Mouse (Mus musculus): ENCODE data around the gene Rfc2. TPM values are rescaled to one million over a fixed set of nuclear protein-coding genes. Genes with fewer than 3 reads are reported as not detected.

Rfc2 gene
- polyA plus RNA-seq, 1 experiment from 2014 or later, result 310 TPM

GRCm38 (mm10) chr5:134614802-134615201 lies 33.6 kb downstream of the Rfc2 start, which contains the start of gene Lat2:
Gene Lat2 (minus strand): TSS chr5:134615025.
- no peaks in the 10 kb centered on the region for H3K4me1 ChIP-seq
- ATAC-seq (ENCODE audit: low FRiP score, low read depth), result no peak
- H3K36me3 ChIP-seq, result peaks cover 45% of the 10 kb centered on the region
- H3K27me3 ChIP-seq, result no peaks in the 10 kb centered on the region
- H3K9ac ChIP-seq, result no peak within 1 kb of the TSS
- H3K9me3 ChIP-seq, result no peaks in the 10 kb centered on the region
- H3K4me2 ChIP-seq (replicated peaks), result no peak within 1 kb of the TSS
- no peak within 1 kb of the TSS for H3K27ac ChIP-seq
- H3K4me3 ChIP-seq, result no peak within 1 kb of the TSS
- 83% methylated on average over 7 of the region's 7 CpGs for WGBS

- no peak; the same call in 1 of the 2 replicates for ATAC-seq (ENCODE audit: low FRiP score, low read depth)
- no peaks in the 10 kb centered on the region for H3K27me3 ChIP-seq
- no peak overlapping the region for H3K4me2 ChIP-seq (replicated peaks)
- 81% methylated on average over 8 of the region's 8 CpGs for WGBS
- H3K9ac ChIP-seq, result no peak overlapping the region
- no peaks in the 10 kb centered on the region for H3K4me1 ChIP-seq
- no peaks in the 10 kb centered on the region for H3K9me3 ChIP-seq
- H3K4me3 ChIP-seq, result no peak overlapping the region
- peaks cover 51% of the 10 kb centered on the region for H3K36me3 ChIP-seq
- no peak overlapping the region for H3K27ac ChIP-seq
These were observed 34.2 kb downstream of the Rfc2 start for GRCm38 (mm10) chr5:134615380-134615779.

DNA sequence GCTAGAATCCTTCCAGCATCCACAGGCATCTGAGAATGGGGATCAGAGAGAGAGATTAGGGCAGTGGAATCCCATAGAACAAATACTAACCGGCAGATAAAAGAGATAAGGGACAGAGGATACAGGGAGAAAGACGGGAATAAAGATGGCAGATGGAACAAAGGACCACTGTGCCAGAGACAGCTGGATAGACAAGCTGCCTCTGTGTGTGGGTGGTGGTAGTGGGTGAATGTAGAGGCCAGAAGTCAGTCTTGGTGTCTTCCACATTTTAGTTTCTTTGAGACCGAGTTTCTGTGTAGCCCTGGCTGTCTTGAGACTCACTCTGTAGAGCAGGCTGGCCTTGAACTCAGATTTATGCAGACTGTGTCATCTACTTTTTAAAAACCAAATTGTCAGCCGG lies 34.6 kb downstream of the Rfc2 start:
- Histone ChIP-seq H3K4me1 (no peaks in the 10 kb centered on the region), H3K9ac (no peak overlapping the region), H3K36me3 (peaks cover 55% of the 10 kb centered on the region), H3K9me3 (no peaks in the 10 kb centered on the region), H3K27ac (no peak overlapping the region), H3K4me3 (no peak overlapping the region), H3K4me2 (replicated peaks) (no peak overlapping the region), H3K27me3 (no peaks in the 10 kb centered on the region)
- WGBS, result 80% methylated on average over 4 of the region's 4 CpGs
- ATAC-seq (ENCODE audit: low FRiP score, low read depth), result no peak

DNA sequence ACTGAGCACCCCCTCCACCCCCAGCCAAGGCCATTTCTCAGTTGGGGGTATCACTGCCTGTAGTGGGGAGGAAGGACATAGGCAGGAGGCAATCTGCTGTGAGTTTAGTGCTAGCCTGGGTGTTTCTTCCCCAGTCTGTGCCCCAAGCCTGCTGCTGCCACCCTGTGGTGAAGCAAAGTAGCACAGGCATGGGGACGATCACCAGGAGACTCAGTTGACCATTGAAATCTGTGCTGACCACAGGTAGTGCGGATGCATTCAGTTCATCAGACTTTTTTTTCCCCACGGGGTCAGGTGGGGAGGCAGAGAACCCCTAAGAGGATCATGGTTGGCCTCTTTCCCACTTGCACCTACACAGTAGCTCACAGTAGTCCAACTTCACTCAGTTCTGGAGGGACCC lies 35.9 kb downstream of the Rfc2 start:
- H3K9ac ChIP-seq, result no peak overlapping the region
- WGBS, result 50% methylated on average over 3 of the region's 3 CpGs
- no peak overlapping the region for H3K4me3 ChIP-seq
- no peaks in the 10 kb centered on the region for H3K4me1 ChIP-seq
- ATAC-seq (ENCODE audit: low FRiP score, low read depth), result no peak
- peaks cover 68% of the 10 kb centered on the region for H3K36me3 ChIP-seq
- H3K9me3 ChIP-seq, result no peaks in the 10 kb centered on the region
- no peaks in the 10 kb centered on the region for H3K27me3 ChIP-seq
- no peak overlapping the region for H3K4me2 ChIP-seq (replicated peaks)
- no peak overlapping the region for H3K27ac ChIP-seq

DNA sequence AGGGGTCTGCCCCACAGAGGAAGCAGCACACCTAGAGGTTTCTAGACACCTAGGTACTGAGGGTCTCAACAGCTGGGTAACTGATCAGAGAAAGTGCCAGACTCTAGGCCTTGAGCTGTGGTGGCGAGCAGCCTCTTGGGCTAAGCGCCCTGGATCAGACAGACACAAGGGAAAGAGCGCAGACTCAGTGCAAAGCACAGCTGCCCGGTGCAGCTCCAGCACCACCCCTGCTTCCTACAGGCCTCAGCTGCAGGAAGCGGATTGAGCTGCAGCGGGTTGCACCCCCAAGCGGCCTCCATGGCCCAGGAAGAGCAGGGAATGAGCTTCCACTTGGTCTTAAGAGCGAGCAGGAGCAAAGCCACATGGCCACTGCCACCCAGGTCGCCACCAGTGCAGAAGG lies 39.3 kb downstream of the Rfc2 start:
- no peaks in the 10 kb centered on the region for H3K4me1 ChIP-seq
- H3K36me3 ChIP-seq, result peaks cover 90% of the 10 kb centered on the region
- no peak for ATAC-seq (ENCODE audit: low FRiP score, low read depth)
- H3K9ac ChIP-seq, result no peak overlapping the region
- 97% methylated on average over 9 of the region's 9 CpGs for WGBS
- H3K4me2 ChIP-seq (replicated peaks), result no peak overlapping the region
- H3K4me3 ChIP-seq, result no peak overlapping the region
- H3K9me3 ChIP-seq, result no peaks in the 10 kb centered on the region
- H3K27ac ChIP-seq, result no peak overlapping the region
- no peaks in the 10 kb centered on the region for H3K27me3 ChIP-seq

- Histone ChIP-seq H3K9ac (no peak overlapping the region), H3K27me3 (no peaks in the 10 kb centered on the region), H3K4me1 (no peaks in the 10 kb centered on the region), H3K4me3 (no peak overlapping the region), H3K9me3 (no peaks in the 10 kb centered on the region), H3K27ac (no peak overlapping the region), H3K36me3 (peaks cover 97% of the 10 kb centered on the region), H3K4me2 (replicated peaks) (no peak overlapping the region)
- no peak for ATAC-seq (ENCODE audit: low FRiP score, low read depth)
- WGBS, result 95% methylated on average over 16 of the region's 16 CpGs
These were observed 40.0 kb downstream of the Rfc2 start for GRCm38 (mm10) chr5:134621099-134621640.

DNA sequence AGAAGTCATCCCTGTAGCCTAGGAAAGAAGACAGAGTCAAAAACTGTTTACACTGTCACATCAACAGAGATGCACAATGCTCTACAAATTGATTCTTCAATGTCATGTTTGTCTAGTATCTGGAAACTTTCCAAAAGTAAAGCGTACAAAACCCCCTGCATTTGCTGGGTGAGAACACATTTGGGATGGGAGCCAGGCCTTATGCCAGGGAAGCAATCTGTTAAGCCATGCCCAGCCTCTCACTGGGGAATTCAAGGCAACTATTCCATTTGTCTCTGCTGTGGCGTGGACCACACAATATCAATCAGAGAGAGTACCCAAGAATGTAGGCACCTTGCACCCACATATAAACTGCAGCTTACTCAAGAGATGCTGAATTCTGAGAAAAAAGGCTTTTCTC lies 40.9 kb downstream of the Rfc2 start:
- Histone ChIP-seq H3K9ac (no peak overlapping the region), H3K9me3 (no peaks in the 10 kb centered on the region), H3K27ac (no peak overlapping the region), H3K4me2 (replicated peaks) (no peak overlapping the region), H3K27me3 (no peaks in the 10 kb centered on the region), H3K4me1 (no peaks in the 10 kb centered on the region), H3K4me3 (no peak overlapping the region), H3K36me3 (peaks cover 100% of the 10 kb centered on the region)
- ATAC-seq (ENCODE audit: low FRiP score, low read depth), result no peak
- 92% methylated on average over 2 of the region's 2 CpGs for WGBS

GRCm38 (mm10) chr5:134629508-134629907 lies 48.3 kb downstream of the Rfc2 start:
- H3K36me3 ChIP-seq, result peaks cover 95% of the 10 kb centered on the region
- no peaks in the 10 kb centered on the region for H3K27me3 ChIP-seq
- no peak overlapping the region for H3K4me2 ChIP-seq (replicated peaks)
- H3K9ac ChIP-seq, result no peak overlapping the region
- H3K4me1 ChIP-seq, result peaks cover 15% of the 10 kb centered on the region; the same call in 1 of the 2 replicates
- no peak for ATAC-seq (ENCODE audit: low FRiP score, low read depth)
- H3K4me3 ChIP-seq, result no peak overlapping the region
- H3K9me3 ChIP-seq, result no peaks in the 10 kb centered on the region
- 78% methylated on average over 4 of the region's 4 CpGs for WGBS
- no peak overlapping the region for H3K27ac ChIP-seq

GRCm38 (mm10) chr5:134630835-134631234 lies 49.7 kb downstream of the Rfc2 start:
- H3K4me2 ChIP-seq (replicated peaks), result no peak overlapping the region
- H3K27me3 ChIP-seq, result no peaks in the 10 kb centered on the region
- no peak overlapping the region for H3K27ac ChIP-seq
- H3K4me1 ChIP-seq, result peaks cover 15% of the 10 kb centered on the region; the same call in 1 of the 2 replicates
- H3K9ac ChIP-seq, result no peak overlapping the region
- no peaks in the 10 kb centered on the region for H3K9me3 ChIP-seq
- H3K4me3 ChIP-seq, result no peak overlapping the region
- peaks cover 93% of the 10 kb centered on the region for H3K36me3 ChIP-seq
- ATAC-seq (ENCODE audit: low FRiP score, low read depth), result no peak

- Histone ChIP-seq H3K4me2 (replicated peaks) (no peak overlapping the region), H3K4me3 (no peak overlapping the region), H3K27me3 (no peaks in the 10 kb centered on the region), H3K4me1 (peaks cover 24% of the 10 kb centered on the region), H3K9me3 (no peaks in the 10 kb centered on the region), H3K36me3 (peaks cover 81% of the 10 kb centered on the region), H3K27ac (no peak overlapping the region), H3K9ac (no peak overlapping the region)
- WGBS, result 72% methylated on average over 2 of the region's 2 CpGs
- ATAC-seq (ENCODE audit: low FRiP score, low read depth), result no peak
These were observed 51.7 kb downstream of the Rfc2 start for GRCm38 (mm10) chr5:134632841-134633240.

DNA sequence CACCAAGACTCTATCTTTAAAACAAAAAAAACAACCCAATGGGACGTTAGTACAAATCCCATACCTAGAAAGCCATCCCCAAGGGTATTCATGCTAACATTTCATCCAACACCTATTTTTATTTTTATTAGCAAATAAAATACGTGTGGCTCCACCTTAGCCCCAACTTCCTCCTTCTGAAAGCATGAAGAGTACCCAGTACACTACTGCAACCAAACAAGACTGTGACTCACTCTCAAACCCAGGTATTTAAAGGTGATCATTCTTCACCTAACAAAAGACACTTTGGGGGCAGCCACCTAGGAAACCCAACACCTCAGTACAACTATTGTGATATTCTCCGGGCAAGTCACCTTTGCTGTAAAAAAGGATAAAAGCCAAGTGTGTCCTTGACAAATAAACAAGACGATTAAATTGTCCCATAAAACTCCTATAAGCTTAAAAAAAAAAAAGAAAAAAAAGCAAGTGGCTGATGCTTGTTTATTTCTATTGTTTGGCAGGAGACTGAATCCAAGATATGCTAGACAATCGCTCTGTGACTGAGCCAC lies 56.7 kb downstream of the Rfc2 start:
- peak overlapping the region; percentile 82 for H3K4me2 ChIP-seq (replicated peaks)
- no peak for ATAC-seq (ENCODE audit: low FRiP score, low read depth)
- peaks cover 36% of the 10 kb centered on the region for H3K36me3 ChIP-seq
- WGBS, result 13% methylated on average over 5 of the region's 5 CpGs
- H3K4me1 ChIP-seq, result peaks cover 16% of the 10 kb centered on the region
- H3K9me3 ChIP-seq, result no peaks in the 10 kb centered on the region
- no peaks in the 10 kb centered on the region for H3K27me3 ChIP-seq
- peak overlapping the region; percentile 94; the same call in 1 of the 2 replicates for H3K27ac ChIP-seq
- peak overlapping the region; percentile 100 for H3K9ac ChIP-seq
- peak overlapping the region; percentile 98 for H3K4me3 ChIP-seq

DNA sequence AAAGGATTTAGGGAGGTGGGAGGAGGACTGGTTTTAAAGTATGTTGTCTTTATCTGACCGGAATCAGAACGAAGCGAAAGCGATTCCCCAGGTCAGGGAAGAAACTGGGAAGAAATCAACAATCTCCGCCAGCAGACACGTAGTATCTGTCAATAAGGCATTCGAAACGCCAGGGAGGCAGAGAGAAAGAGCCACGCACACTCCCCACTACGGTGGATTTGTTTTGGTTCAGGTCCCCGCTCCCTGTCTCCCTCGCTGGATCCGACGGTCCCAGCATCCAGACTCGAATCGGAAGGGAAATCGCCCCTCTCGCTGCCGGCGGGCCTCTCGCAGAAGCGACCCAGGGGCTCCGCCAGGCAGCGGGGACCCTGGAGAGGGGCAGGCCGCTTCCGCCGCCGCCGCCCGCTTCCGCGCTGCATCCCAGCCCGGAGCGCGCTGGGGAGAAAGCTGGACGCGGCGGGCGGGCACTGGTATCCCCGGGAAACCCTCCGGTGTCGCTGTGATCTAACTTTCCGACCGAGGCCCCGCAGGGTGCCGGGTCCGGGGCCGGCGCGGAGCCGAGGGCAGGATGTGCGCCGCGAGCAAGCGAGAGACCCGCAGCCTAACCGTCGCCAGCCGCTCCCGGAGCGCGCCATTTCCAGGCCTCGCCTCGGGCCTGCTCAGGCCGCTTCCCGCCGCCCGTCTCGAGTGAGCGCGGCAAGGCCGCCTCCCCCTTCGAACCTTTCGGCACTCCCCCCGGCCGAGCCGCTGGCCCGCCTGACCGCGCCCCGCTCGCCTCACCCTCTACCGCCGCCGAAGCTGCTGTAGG lies 57.5 kb downstream of the Rfc2 start:
- H3K36me3 ChIP-seq, result peaks cover 28% of the 10 kb centered on the region
- peak overlapping the region; percentile 100 for H3K9ac ChIP-seq
- peak overlapping the region; percentile 94 for H3K27ac ChIP-seq
- H3K9me3 ChIP-seq, result no peaks in the 10 kb centered on the region
- H3K27me3 ChIP-seq, result no peaks in the 10 kb centered on the region
- H3K4me1 ChIP-seq, result peaks cover 11% of the 10 kb centered on the region
- H3K4me3 ChIP-seq, result peak overlapping the region; percentile 98
- H3K4me2 ChIP-seq (replicated peaks), result peak overlapping the region; percentile 82
- WGBS, result under 1% methylated on average over 85 of the region's 85 CpGs
- peak; percentile 71 for ATAC-seq (ENCODE audit: low FRiP score, low read depth)

Data from limb, embryonic 13.5 days (tissue).